Mouse (Mus musculus) midbrain, embryonic 10.5 days (tissue): ENCODE results near the gene Rwdd1. TPM values are rescaled to one million over a fixed set of nuclear protein-coding genes. Genes with fewer than 3 reads are reported as not detected.

Experiments used
- DNase-seq: peaks from one replicate; pipeline ENCODE4 v3.0.0-alpha.2; 2017; ENCODE audit warnings: low spot score
- H3K27ac ChIP-seq: fragments of 300-500 bp; sonication (generic); replicated peaks from 2 replicates; pipeline ENCODE4 v1.5.1; 2016; ENCODE audit warnings: mild to moderate bottlenecking
- H3K27me3 ChIP-seq: fragments of 300-500 bp; sonication (generic); 2 replicates; pipeline ENCODE4 v1.6.1; 2016; ENCODE audit warnings: low read depth, mild to moderate bottlenecking; ENCODE audit not compliant: poor library complexity, severe bottlenecking
- H3K36me3 ChIP-seq: fragments of 300-500 bp; sonication (generic); 2 replicates; pipeline ENCODE4 v1.6.1; 2016; ENCODE audit warnings: mild to moderate bottlenecking, moderate library complexity
- H3K4me1 ChIP-seq: fragments of 300-500 bp; sonication (generic); 2 replicates; pipeline ENCODE4 v1.6.1; 2016
- H3K4me3 ChIP-seq: fragments of 300-500 bp; sonication (generic); 2 replicates; pipeline ENCODE4 v1.5.1; 2016; ENCODE audit warnings: mild to moderate bottlenecking, moderate library complexity
- H3K9me3 ChIP-seq: fragments of 300-500 bp; sonication (generic); replicated peaks from 2 replicates; pipeline ENCODE4 v1.6.1; 2016; ENCODE audit warnings: mild to moderate bottlenecking
- WGBS: fragments of 180-500 bp; shearing (Covaris S2); methylation state at CpG from one replicate; pipeline ENCODE4 v1.1.7; 2016; 5-methylcytosine and 5-hydroxymethylcytosine counted together
- polyA plus RNA-seq: library from polyadenylated mRNA; unstranded; fragments of >200 nt; fragmentation: Nextera tagmentation; extraction: Ambion mirVana; gene quantifications from 2 replicates; pipeline ENCODE4 v1.2.1, GENCODE M21; 2016

The Rwdd1 gene
- polyA plus RNA-seq, 1 experiment from 2014 or later: 154 TPM

DNA sequence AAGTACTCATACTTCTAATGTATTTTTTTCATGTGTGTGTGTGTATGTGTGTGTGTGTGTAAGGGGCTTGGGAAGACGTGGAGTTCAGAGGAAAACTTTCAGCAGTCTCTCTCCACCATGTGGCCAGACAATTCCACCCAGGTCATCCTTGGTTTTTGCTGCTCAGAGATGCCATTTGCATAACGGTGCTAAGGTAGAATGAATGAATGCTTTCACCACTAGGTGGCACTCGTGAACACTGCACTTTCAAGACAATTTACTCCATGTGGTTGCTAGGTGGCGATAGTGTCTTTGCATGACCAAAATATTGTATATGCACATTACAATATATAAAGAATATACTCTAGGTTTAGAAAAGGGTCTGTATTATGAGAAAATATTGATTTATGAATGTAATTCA is 32.7 kb downstream of the Rwdd1 start:
- Histone ChIP-seq H3K9me3 (no peaks in the 10 kb centered on the region), H3K36me3 (peaks cover 17% of the 10 kb centered on the region), H3K4me1 (no peaks in the 10 kb centered on the region), H3K4me3 (no peak overlapping the region), H3K27me3 (no peaks in the 10 kb centered on the region), H3K27ac (no peak overlapping the region)
- 29% methylated on average over 4 of the region's 4 CpGs for WGBS
- DNase-seq: peak; percentile 47

DNA sequence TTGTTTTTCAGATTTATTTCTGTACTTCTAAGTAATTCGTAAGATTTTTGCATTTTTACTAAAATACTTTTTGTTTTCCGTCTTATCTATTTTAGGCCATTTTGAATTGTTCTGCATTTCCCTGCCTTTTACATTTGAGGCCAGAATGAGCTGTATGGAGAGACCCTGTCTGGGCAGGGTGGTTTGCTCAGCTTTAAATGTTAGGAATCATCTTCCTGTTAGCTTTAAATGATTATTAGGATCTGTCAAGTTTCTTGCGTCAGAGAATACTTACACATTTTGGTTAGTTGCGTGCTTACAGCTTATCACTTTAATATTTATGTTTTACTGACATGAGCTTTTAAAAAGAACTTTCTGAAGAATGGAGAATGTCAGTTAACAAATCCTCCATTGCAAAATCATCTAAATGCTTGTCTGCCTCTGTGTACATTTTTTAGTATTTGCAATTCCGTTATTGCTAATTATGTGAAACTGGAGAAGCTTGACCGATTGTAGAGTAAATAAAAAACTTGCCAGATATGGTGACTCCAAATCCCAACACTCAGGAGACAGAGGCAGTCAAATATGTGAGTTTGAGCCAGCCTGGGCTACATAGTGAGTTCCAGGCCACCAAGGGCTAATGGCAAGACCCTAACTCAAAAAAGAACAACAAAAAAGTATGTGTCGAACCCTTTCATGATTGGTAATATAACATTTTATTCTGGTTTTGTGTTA is 44.5 kb downstream of the Rwdd1 start:
- Histone ChIP-seq H3K36me3 (peaks cover 7% of the 10 kb centered on the region; the same call in 1 of the 2 replicates), H3K27me3 (no peaks in the 10 kb centered on the region), H3K4me1 (no peaks in the 10 kb centered on the region), H3K27ac (no peak overlapping the region), H3K4me3 (no peak overlapping the region), H3K9me3 (peaks cover 10% of the 10 kb centered on the region)
- no peak for DNase-seq
- WGBS: 96% methylated on average over 7 of the region's 7 CpGs

DNA sequence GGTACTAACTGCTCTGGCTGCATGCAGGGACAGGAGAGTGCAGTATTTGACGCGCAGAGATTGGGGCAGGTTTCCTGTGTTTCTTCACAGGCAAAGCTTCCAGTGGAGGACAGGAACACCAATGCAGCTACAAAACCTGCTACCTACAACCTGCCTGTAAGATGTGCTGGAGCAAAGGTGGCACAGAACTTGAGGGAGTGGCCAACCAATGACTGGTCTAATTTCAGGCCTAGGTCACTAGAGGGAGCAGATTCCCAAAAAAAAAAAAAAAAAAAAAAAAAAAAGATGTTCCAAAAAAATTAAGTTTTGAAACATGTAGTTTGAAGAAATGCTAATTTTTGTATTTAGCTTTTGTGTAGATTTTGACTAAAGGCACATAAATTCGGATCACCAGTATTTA is 66.9 kb downstream of the Rwdd1 start:
- WGBS: 81% methylated on average over 3 of the region's 3 CpGs
- Histone ChIP-seq H3K9me3 (no peaks in the 10 kb centered on the region), H3K27me3 (no peaks in the 10 kb centered on the region), H3K4me1 (peaks cover 17% of the 10 kb centered on the region), H3K27ac (no peak overlapping the region), H3K36me3 (peaks cover 18% of the 10 kb centered on the region), H3K4me3 (no peak overlapping the region)
- no peak for DNase-seq

DNA sequence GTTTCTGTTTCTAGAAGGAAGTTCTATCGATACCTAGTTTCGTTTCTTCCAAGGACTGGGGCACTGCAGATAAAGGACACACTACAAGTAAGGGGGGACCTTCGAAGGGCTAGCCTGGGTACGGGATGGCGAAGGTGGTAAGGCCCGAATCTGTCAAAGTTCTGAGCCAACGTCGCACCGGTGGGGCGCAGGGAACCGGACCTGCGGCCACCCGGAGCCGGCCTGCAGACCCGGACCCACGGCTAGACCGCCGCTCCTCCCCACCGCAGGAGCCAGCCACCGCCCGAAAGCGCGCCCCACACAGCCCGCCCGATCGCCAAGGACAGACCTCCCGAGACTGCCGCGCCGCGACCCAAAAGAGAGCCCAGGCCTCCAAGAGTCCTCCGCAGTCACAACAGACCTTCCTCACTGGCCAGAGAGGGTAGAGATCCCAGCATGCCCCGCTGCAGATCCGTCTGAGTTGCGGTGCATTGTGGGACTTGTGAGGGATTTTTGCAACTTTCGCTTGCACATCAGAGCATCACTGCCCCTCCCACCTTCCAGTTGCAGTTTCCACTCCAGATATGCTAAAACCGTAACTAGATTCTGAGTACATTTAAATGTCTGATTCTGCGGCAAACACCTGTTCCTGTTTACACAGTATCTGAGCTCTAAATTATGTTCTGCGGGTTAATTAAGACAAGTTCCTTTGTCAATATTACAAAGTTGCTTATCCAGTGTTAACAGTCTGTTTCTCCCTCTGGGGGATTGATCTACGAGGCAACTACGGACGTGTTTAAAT is 68.4 kb downstream of the Rwdd1 start, which contains the start of gene Zup1:
TSS of gene Zup1 (minus strand) at position 467 of the 781 bp plus-strand sequence.
- peaks cover 17% of the 10 kb centered on the region for H3K4me1 ChIP-seq
- H3K27ac ChIP-seq: peak within 1 kb of the TSS; percentile 95

More for the DNA sequence above, 68.4 kb downstream of the Rwdd1 start, which contains the start of gene Zup1:
- Histone ChIP-seq H3K36me3 (peaks cover 22% of the 10 kb centered on the region), H3K4me3 (peak within 1 kb of the TSS; percentile 87), H3K9me3 (no peaks in the 10 kb centered on the region), H3K27me3 (no peaks in the 10 kb centered on the region)
- 5% methylated on average over 42 of the region's 42 CpGs for WGBS
- peak; percentile 85 for DNase-seq

Other genes starting within 250 kb of the Rwdd1 start
- gene Sult3a2, start 232.9 kb downstream of the Rwdd1 start, polyA plus RNA-seq: not detected in 2 replicates
- not detected in 2 replicates for gene Sult3a1, start 161.9 kb downstream of the Rwdd1 start, polyA plus RNA-seq
- gene Rsph4a, start 114.5 kb downstream of the Rwdd1 start, polyA plus RNA-seq: 0.09 and 0.11 TPM in 2 replicates
- 21.1 and 25.0 TPM in 2 replicates for gene Zup1, start 68.4 kb downstream of the Rwdd1 start, polyA plus RNA-seq
- not detected in 2 replicates for gene Trappc3l, start 18.0 kb upstream of the Rwdd1 start, polyA plus RNA-seq
- gene Calhm4, start 24.7 kb upstream of the Rwdd1 start, polyA plus RNA-seq: not detected in 2 replicates
- 0.10 and 0.17 TPM in 2 replicates for gene Calhm5, start 76.9 kb upstream of the Rwdd1 start, polyA plus RNA-seq
- 0.21 and 0.36 TPM in 2 replicates for gene Calhm6, start 108.4 kb upstream of the Rwdd1 start, polyA plus RNA-seq
- gene Dse, start 188.1 kb upstream of the Rwdd1 start, polyA plus RNA-seq: 22.0 and 22.8 TPM in 2 replicates